Mouse (Mus musculus): ENCODE data around the gene Cfap157. TPM values are rescaled to one million over a fixed set of nuclear protein-coding genes. Genes with fewer than 3 reads are reported as not detected.

The Cfap157 gene
- polyA plus RNA-seq, 1 experiment = not detected

DNA sequence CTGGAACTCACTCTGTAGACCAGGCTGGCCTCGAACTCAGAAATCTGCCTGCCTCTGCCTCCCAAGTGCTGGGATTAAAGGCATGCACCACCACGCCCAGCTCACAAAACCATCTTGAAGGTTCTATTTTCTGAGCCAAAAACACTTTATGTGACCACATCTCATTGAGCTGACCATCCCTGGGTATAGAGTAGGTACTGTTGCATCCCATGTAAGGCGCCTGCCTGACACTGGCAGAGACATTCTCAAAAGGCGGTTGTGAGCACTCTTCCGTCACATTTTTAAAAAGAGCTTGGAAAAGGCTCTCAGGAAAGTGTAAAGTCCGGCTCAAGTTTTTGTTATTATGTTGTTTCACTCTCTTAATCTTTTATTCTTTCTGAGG, 27.6 kb downstream of the Cfap157 start:
- peaks cover 62% of the 10 kb centered on the region for H3K36me3 ChIP-seq (replicated peaks; ENCODE audit: low read length)
- no peaks in the 10 kb centered on the region for H3K9me3 ChIP-seq
- TF ChIP-seq FLI1 (IDR thresholded peaks at IDR 0.05; ENCODE audit: low read length) (no peak), GATA1 (IDR thresholded peaks at IDR 0.05; ENCODE audit: borderline replicate concordance, low read length) (no peak)
- no peaks in the 10 kb centered on the region for H3K27me3 ChIP-seq (replicated peaks)
- peak overlapping the region; percentile 97 for H3K4me3 ChIP-seq (replicated peaks)
- H3K4me1 ChIP-seq = peaks cover 33% of the 10 kb centered on the region

DNA sequence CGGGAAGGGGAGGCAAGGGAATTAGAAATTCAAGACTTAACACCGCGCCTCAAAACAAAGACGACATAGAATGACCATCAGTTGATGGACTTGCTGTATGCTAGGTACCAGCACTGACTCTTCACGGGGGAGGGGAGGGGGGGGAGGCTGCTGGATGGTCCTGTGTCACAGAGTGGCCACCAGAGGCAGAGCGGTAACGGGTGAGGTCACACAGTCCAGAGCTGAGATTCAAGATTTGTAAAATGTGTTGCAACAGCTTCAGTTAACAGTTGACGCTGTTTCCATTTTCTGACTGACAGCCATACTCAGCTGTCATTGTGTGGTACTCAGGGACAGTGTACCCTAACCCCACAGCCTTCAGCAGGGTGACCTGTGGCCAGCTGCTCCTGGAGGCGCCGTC, 32.0 kb downstream of the Cfap157 start:
- Histone ChIP-seq H3K4me1 (peaks cover 24% of the 10 kb centered on the region), H3K27me3 (replicated peaks) (no peaks in the 10 kb centered on the region), H3K9me3 (no peaks in the 10 kb centered on the region), H3K36me3 (replicated peaks; ENCODE audit: low read length) (peaks cover 74% of the 10 kb centered on the region), H3K4me3 (replicated peaks) (no peak overlapping the region)
- TF ChIP-seq GATA1 (IDR thresholded peaks at IDR 0.05; ENCODE audit: borderline replicate concordance, low read length) = no peak
- no peak for TF ChIP-seq FLI1 (IDR thresholded peaks at IDR 0.05; ENCODE audit: low read length)

DNA sequence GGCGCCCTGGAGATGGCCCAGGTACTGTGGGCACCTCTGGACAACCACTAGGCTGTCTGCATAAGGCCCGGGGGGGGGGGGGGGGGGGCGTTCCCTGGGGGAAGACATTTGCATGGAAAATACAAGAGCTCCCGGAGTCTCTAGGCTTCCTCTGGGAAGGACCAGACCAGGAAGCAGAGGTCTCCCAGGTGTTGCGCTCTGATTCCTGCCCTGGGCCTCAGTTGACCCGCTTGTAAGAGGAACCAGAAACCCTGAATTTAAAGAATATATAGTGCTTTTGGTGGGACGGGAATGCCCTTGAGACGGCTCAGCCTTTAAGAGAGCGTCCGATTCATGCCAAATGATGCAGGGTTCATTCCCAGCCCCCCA, 32.6 kb downstream of the Cfap157 start:
- no peak overlapping the region for H3K4me3 ChIP-seq (replicated peaks)

DNA sequence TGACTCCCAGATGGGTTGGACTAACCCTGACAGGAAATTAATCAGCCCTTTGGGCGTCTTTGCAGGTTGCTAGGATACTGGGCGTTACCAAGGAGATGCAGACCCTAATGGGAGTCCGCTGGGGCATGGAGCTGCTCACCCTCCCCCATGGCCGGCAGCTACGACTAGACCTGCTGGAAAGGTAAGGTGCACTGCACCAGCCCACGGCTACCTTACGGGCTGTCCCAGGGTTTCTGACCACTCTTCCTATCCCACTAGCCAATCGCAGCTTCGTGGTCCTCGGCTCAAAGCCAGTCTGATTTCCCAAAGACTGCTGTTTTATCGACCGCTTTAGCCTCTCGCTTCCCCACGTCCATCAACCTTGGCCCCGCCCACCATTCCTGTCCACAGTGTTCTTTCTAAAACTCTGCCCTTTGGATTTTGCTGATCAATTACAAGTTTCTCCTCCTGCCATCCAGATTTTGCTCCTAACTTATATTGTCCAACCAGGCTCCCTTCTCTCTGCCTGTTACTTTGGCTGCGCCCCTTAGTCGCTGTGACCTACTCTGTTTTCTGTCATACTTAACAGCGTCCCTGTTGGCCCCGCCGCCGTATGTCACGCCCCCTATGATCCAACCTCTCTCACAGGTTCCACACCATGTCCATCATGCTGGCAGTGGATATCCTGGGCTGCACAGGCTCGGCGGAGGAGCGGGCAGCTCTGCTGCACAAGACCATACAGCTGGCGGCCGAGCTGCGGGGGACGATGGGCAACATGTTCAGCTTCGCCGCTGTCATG, 33.2 kb downstream of the Cfap157 start:
- Histone ChIP-seq H3K27me3 (replicated peaks) (peaks cover 2% of the 10 kb centered on the region), H3K4me1 (peaks cover 20% of the 10 kb centered on the region), H3K9me3 (no peaks in the 10 kb centered on the region), H3K36me3 (replicated peaks; ENCODE audit: low read length) (peaks cover 85% of the 10 kb centered on the region), H3K4me3 (replicated peaks) (no peak overlapping the region)
- TF ChIP-seq GATA1 (IDR thresholded peaks at IDR 0.05; ENCODE audit: borderline replicate concordance, low read length) = no peak
- no peak for TF ChIP-seq FLI1 (IDR thresholded peaks at IDR 0.05; ENCODE audit: low read length)

More for the DNA sequence above, 32.6 kb downstream of the Cfap157 start:
- Histone ChIP-seq H3K4me1 (peaks cover 22% of the 10 kb centered on the region), H3K36me3 (replicated peaks; ENCODE audit: low read length) (peaks cover 79% of the 10 kb centered on the region), H3K9me3 (no peaks in the 10 kb centered on the region), H3K27me3 (replicated peaks) (no peaks in the 10 kb centered on the region)
- TF ChIP-seq GATA1 (IDR thresholded peaks at IDR 0.05; ENCODE audit: borderline replicate concordance, low read length) (no peak), FLI1 (IDR thresholded peaks at IDR 0.05; ENCODE audit: low read length) (no peak)

DNA sequence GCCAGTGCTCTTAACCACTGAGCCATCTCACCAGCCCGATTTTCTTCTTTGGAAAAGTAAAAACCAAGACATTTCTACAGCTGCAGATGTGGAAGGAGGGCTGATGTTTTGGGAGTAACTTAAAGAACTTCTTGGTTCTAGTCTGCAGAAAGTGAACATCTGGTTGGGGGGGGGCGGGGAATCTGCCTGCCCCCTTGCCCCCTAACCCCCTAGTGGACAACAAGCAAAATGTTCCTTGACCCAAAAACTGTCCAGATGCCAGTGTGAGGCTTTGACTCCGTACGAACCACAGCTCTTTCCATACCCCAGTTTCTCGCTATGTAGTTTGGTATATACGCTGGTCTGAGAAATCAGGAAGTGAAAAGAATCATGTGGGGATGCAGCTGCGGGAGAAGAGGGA, 34.0 kb downstream of the Cfap157 start:
- Histone ChIP-seq H3K36me3 (replicated peaks; ENCODE audit: low read length) (peaks cover 93% of the 10 kb centered on the region), H3K4me1 (peaks cover 20% of the 10 kb centered on the region), H3K9me3 (no peaks in the 10 kb centered on the region), H3K27me3 (replicated peaks) (peaks cover 2% of the 10 kb centered on the region), H3K4me3 (replicated peaks) (no peak overlapping the region)
- TF ChIP-seq GATA1 (IDR thresholded peaks at IDR 0.05; ENCODE audit: borderline replicate concordance, low read length) (no peak), FLI1 (IDR thresholded peaks at IDR 0.05; ENCODE audit: low read length) (no peak)

DNA sequence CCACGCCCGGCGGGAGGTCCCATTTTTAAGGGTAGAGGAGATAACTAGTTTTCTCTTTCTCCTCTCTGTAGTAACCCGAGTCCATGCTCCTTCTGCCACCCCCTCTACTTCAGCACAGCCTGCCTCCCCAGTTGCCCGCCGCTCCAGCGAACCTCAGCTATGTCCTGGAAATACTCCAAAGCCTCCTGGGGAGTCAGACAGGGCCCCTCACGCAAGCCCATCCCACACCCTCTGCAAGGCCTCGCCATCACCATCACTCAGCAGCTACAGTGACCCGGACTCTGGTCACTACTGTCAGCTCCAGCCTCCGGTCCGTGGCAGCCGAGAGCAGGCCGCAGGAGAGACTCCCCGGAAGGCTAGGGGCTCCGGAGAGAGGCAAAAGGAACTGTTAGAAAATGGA, 35.1 kb downstream of the Cfap157 start:
- peaks cover 95% of the 10 kb centered on the region for H3K36me3 ChIP-seq (replicated peaks; ENCODE audit: low read length)

DNA sequence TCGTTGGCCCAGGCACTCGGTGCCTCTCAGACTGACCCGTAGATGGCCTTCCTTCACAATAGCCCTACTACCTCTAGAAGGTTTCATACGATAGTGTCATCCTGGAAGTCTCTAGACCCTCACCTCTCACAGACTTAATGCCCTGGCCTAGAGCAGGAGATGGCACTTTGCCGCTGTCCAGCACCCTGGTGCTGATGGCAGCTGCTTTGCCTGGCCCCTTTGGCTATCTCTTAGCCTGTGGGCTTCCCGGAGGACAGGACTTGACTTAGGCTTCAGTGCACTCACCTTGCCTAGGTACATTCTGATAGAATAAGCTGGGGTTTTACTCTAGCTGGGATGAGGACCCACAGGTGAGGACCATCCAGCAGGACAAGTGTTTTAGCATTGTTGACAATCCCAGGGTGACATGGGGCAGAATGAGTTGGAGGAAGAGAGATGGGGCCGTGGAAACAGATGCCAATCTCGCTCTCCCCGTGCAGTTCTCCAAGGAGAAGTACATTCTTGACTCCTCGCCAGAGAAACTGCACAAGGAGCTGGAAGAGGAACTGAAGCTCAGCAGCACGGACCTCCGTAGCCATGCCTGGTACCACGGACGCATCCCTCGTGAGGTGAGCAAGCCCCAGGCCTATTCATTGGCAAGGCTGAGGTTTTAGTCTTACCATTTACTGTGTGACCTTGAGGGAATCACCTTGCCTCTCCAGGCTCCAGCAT, 39.8 kb downstream of the Cfap157 start:
- Histone ChIP-seq H3K27me3 (replicated peaks) (peaks cover 14% of the 10 kb centered on the region), H3K4me1 (peaks cover 11% of the 10 kb centered on the region; the same call in 1 of the 2 replicates), H3K9me3 (no peaks in the 10 kb centered on the region), H3K36me3 (replicated peaks; ENCODE audit: low read length) (peaks cover 87% of the 10 kb centered on the region), H3K4me3 (replicated peaks) (no peak overlapping the region)
- TF ChIP-seq GATA1 (IDR thresholded peaks at IDR 0.05; ENCODE audit: borderline replicate concordance, low read length) = no peak
- TF ChIP-seq FLI1 (IDR thresholded peaks at IDR 0.05; ENCODE audit: low read length) = no peak

More for the DNA sequence above, 35.1 kb downstream of the Cfap157 start:
- H3K4me3 ChIP-seq (replicated peaks) = no peak overlapping the region
- TF ChIP-seq GATA1 (IDR thresholded peaks at IDR 0.05; ENCODE audit: borderline replicate concordance, low read length) (no peak), FLI1 (IDR thresholded peaks at IDR 0.05; ENCODE audit: low read length) (no peak)
- peaks cover 17% of the 10 kb centered on the region for H3K4me1 ChIP-seq
- H3K9me3 ChIP-seq = no peaks in the 10 kb centered on the region
- H3K27me3 ChIP-seq (replicated peaks) = peaks cover 2% of the 10 kb centered on the region

DNA sequence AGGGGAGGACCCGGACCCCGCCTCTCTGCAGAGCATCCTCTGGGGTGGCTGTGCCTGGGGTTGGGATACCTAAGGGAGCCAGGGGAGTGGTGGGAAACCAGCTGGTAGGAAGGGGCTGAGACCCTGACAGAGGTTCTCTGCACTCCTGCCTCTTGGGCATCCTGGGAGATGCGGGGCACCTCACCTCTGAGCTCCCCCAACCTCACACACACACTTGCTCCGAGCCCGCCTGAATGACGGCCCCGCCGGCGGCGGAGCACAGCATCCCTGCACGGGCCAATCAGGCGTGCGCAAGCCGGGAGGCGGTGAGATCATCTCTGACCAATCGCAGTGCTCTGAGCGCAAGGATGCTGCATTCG, 42.1 kb downstream of the Cfap157 start:
- TF ChIP-seq GATA1 (IDR thresholded peaks at IDR 0.05; ENCODE audit: borderline replicate concordance, low read length) (no peak), FLI1 (IDR thresholded peaks at IDR 0.05; ENCODE audit: low read length) (no peak)
- Histone ChIP-seq H3K36me3 (replicated peaks; ENCODE audit: low read length) (peaks cover 75% of the 10 kb centered on the region), H3K9me3 (no peaks in the 10 kb centered on the region), H3K27me3 (replicated peaks) (peaks cover 14% of the 10 kb centered on the region), H3K4me1 (peaks cover 29% of the 10 kb centered on the region), H3K4me3 (replicated peaks) (no peak overlapping the region)

DNA sequence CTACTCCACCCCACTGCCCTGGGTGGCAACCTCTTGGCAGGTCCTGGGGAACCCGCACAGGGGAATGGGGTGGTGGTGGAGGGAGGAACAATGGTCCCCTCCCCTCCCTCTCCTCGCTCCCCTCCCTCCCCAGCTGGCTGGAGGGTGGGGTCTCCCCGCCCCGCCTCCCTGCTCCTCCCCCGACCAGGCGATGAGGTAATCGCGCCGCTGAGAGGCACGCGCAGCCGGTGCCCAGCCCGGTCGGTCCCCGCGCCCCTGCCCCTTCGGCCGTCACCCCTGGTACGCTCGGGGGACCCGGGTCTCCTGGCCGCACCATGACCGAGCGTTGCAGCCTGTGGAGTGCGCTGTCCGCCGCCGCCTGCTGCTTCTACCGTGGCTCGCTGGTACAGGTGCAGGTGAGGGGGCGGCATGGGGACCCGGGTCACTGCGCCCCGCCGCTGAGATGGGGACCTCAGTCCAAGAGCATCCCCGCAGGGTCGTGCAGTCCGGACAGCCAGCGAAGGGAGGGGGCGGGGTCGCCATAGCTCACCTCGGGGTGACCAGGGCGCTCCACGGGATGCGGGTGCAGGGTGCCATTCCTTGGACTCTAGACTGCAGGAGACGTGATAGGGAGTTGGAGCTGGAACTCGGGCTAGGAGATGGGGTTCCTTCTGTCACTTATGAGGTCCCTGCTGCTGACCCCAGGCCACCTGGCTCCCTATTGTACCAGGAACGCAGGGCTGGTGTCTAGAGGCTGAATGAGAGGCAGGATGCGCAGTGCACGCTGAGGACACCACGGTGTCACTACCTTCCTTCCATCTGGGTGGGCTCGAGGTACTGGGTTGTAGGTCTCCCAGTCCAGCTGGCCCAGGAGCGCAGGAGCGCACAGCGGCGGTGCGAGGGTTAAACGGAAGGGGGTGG, 42.7 kb downstream of the Cfap157 start:
- H3K9me3 ChIP-seq = no peaks in the 10 kb centered on the region
- peaks cover 69% of the 10 kb centered on the region for H3K36me3 ChIP-seq (replicated peaks; ENCODE audit: low read length)
- H3K27me3 ChIP-seq (replicated peaks) = peaks cover 14% of the 10 kb centered on the region
- TF ChIP-seq GATA1 (IDR thresholded peaks at IDR 0.05; ENCODE audit: borderline replicate concordance, low read length) = no peak
- TF ChIP-seq FLI1 (IDR thresholded peaks at IDR 0.05; ENCODE audit: low read length) = no peak
- H3K4me3 ChIP-seq (replicated peaks) = no peak overlapping the region
- peaks cover 35% of the 10 kb centered on the region for H3K4me1 ChIP-seq

All from megakaryocyte, embryonic 14.5 days (primary cell).